Mouse (Mus musculus) liver, embryonic 14.5 days (tissue): ENCODE data around the gene Mzf1. TPM values are rescaled to one million over a fixed set of nuclear protein-coding genes. Genes with fewer than 3 reads are reported as not detected.

Experiments used
- ATAC-seq: fragments of 200-750 bp; cut with Nextera tagmentation; 2 replicates; pipeline ENCODE4 v1.8.0; 2017; ENCODE audit warnings: moderate number of reproducible peaks, mild to moderate bottlenecking, moderate library complexity; ENCODE audit not compliant: insufficient read depth
- DNase-seq, 3 experiments: peaks; one replicate each; pipeline ENCODE4 v3.0.0-alpha.2; 2012 to 2013; ENCODE audit warnings: low read depth in 3 of 3, low spot score in 3 of 3
- H3K27ac ChIP-seq: fragments of 300-500 bp; sonication (generic); 2 replicates; pipeline ENCODE4 v1.5.1; 2014; ENCODE audit warnings: moderate library complexity, mild to moderate bottlenecking, control low read depth, inconsistent platforms
- H3K27me3 ChIP-seq: fragments of 300-500 bp; sonication (generic); 2 replicates; pipeline ENCODE4 v1.6.1; 2014; ENCODE audit warnings: mild to moderate bottlenecking, low read length, moderate library complexity; ENCODE audit not compliant: control insufficient read depth, insufficient read depth
- H3K36me3 ChIP-seq: fragments of 300-500 bp; sonication (generic); replicated peaks from 2 replicates; pipeline ENCODE4 v1.6.1; 2014; ENCODE audit warnings: low read depth; ENCODE audit not compliant: control insufficient read depth, insufficient read depth
- H3K4me1 ChIP-seq, 2 experiments: fragments of 200-500 bp in 1 of 2; fragments of 300-500 bp in 1 of 2; sonication (generic) in 1 of 2; replicated peaks; 2 replicates each; pipeline ENCODE4 v1.6.1; 2012 to 2014; ENCODE audit warnings: antibody characterized with exemption in 1 of 2, inconsistent platforms in 1 of 2, low read length in 1 of 2; ENCODE audit not compliant: control insufficient read depth in 2 of 2, insufficient read depth in 2 of 2
- H3K4me2 ChIP-seq: fragments of 300-500 bp; sonication (generic); 2 replicates; pipeline ENCODE4 v1.6.1; 2014; ENCODE audit warnings: low read depth, mild to moderate bottlenecking, control low read depth, moderate library complexity
- H3K4me3 ChIP-seq, 2 experiments: fragments of 200-500 bp in 1 of 2; fragments of 300-500 bp in 1 of 2; sonication (generic) in 1 of 2; 2 replicates each; pipeline ENCODE4 v1.5.1; 2012 to 2014; ENCODE audit warnings: low read depth in 2 of 2, low read length in 2 of 2, mild to moderate bottlenecking in 2 of 2, control low read depth in 1 of 2, inconsistent platforms in 1 of 2, moderate library complexity in 1 of 2; ENCODE audit not compliant: insufficient read depth in 1 of 2
- H3K9ac ChIP-seq: fragments of 300-500 bp; sonication (generic); replicated peaks from 2 replicates; pipeline ENCODE4 v1.6.1; 2014; ENCODE audit warnings: mild to moderate bottlenecking, control low read depth, moderate library complexity
- H3K9me3 ChIP-seq: fragments of 300-500 bp; sonication (generic); 2 replicates; pipeline ENCODE4 v1.6.1; 2016; ENCODE audit warnings: low read length, mixed read lengths; ENCODE audit not compliant: control insufficient read depth
- CTCF ChIP-seq: IDR thresholded peaks from 2 replicates; pipeline ENCODE4 v1.5.1; 2016; ENCODE audit warnings: antibody characterized with exemption, low read depth, control low read depth
- EP300 ChIP-seq: IDR thresholded peaks from 2 replicates; pipeline ENCODE4 v1.6.1; 2016; ENCODE audit warnings: antibody characterized with exemption, low read depth
- WGBS: fragments of 180-500 bp; shearing (Covaris S2); extraction: QIAGEN DNeasy Blood & Tissue Kit; methylation state at CpG from one replicate; pipeline ENCODE4 v1.1.7; 2014; ENCODE audit not compliant: insufficient replicate concordance; 5-methylcytosine and 5-hydroxymethylcytosine counted together
- polyA plus RNA-seq, 2 experiments: library from polyadenylated mRNA; depleted of rRNA in 1 of 2; stranded (reverse) in 1 of 2; unstranded in 1 of 2; fragments of >200 nt; fragmentation: Nextera tagmentation in 1 of 2; extraction: Ambion mirVana in 1 of 2; gene quantifications; 2 replicates each; pipeline versions ENCODE4 v1.2.1 to v1.2.3; 2012 to 2014

The Mzf1 gene
- polyA plus RNA-seq, 2 experiments: 0.14 to 0.54 TPM

DNA sequence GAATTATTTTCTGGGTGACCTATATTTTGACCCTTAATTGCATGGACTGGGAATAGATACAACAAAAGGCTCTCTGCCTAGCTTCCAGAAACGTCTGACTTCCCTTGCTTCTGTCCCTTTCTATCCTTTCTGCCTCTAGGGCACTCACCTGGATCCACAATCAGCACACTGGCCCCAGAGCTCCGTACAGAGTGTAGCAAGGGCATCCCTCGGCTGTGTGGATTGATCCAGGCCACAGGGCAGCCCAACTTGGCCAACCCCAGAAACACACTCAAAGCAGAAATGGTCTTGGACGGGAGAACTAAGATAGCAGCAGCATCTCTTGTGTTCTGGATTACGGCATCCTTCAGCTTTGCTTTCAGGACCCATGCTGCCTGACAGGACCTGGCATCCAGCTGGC lies 57.3 kb downstream of the Mzf1 start:
- 0 out of 2 replicates have a peak overlapping the region, but pooled peaks have one; percentile 11 for H3K4me2 ChIP-seq
- 0 out of 2 replicates have a peak overlapping the region, but pooled peaks have one; percentile 13 for H3K9ac ChIP-seq
- DNase-seq (no peak), ATAC-seq (no peak)
- TF ChIP-seq EP300 (no peak), CTCF (no peak)
- H3K27ac ChIP-seq: no peak overlapping the region
- H3K9me3 ChIP-seq: no peaks in the 10 kb centered on the region
- no peaks in the 10 kb centered on the region for H3K27me3 ChIP-seq
- H3K4me3 ChIP-seq: no peak overlapping the region
- H3K36me3 ChIP-seq: no peaks in the 10 kb centered on the region
- H3K4me1 ChIP-seq: no peaks in the 10 kb centered on the region
- WGBS: 61% methylated on average over 5 of the region's 5 CpGs

DNA sequence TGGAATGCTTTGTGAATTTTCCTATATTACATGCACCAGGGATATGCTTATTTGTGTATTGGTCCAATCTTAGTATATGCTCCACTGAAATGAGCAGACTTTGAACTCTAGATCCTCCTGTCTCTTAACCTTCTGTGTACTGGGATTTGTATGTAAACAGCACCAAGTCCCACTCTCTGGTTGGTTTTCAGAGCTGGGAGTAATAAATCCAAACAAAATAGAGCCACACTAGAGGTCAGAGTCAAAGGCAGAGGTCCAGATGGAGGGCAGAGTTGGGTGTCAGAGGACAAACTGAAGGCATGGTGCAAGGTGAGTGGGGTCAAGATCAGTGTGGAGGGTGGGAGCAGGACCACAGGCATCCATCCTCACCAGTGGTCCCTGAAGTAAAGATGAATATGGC lies 58.7 kb downstream of the Mzf1 start:
- DNase-seq: no peak

DNA sequence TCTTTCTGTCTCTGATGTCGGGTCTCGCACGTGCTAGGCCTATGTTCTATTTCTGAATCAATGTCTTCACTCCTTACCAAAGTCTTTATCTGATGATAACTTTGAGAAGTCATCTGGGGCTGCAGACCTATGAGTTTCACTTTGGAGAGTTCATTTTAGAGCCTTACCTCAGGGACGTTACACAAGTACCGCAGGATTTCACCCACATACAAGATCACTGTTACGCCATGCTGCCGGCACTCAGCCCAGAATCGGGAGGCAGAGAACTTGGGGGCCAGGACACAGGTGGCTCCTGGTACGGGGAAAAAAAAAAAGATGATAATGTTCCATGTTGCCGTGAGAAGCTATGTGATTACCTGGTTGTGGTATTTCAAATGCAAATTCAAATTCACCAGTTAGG lies 61.4 kb downstream of the Mzf1 start:
- TF ChIP-seq EP300: no peak
- no peak for TF ChIP-seq CTCF
- Histone ChIP-seq H3K4me2 (no peak overlapping the region), H3K27ac (no peak overlapping the region), H3K4me3 (no peak overlapping the region), H3K27me3 (no peaks in the 10 kb centered on the region), H3K36me3 (no peaks in the 10 kb centered on the region), H3K4me1 (peaks cover 2 to 8% of the 10 kb centered on the region in 2 experiments), H3K9me3 (no peaks in the 10 kb centered on the region), H3K9ac (no peak overlapping the region)
- DNase-seq (no peak), ATAC-seq (no peak)
- 71% methylated on average over 10 of the region's 10 CpGs for WGBS

More for the DNA sequence above, 58.7 kb downstream of the Mzf1 start:
- Histone ChIP-seq H3K9me3 (no peaks in the 10 kb centered on the region), H3K27me3 (no peaks in the 10 kb centered on the region), H3K36me3 (no peaks in the 10 kb centered on the region), H3K9ac (no peak overlapping the region), H3K4me3 (no peak overlapping the region), H3K27ac (no peak overlapping the region), H3K4me1 (no peaks in the 10 kb centered on the region; a peak in 1 of 4 replicates), H3K4me2 (no peak overlapping the region)
- TF ChIP-seq EP300 (no peak), CTCF (no peak)
- no peak for ATAC-seq

Other genes starting within 250 kb of the Mzf1 start
- 1.7 and 2.6 TPM in 2 replicates for gene Zfp329, start 235.9 kb downstream of the Mzf1 start, polyA plus RNA-seq (2012; rRNA removed)
- gene Zfp329, start 235.9 kb downstream of the Mzf1 start, polyA plus RNA-seq (2014; fragmentation: Nextera tagmentation; extraction: Ambion mirVana): 1.4 and 1.5 TPM in 2 replicates
- gene Zfp110, start 220.0 kb downstream of the Mzf1 start, polyA plus RNA-seq (2012; rRNA removed): 2.7 and 4.4 TPM in 2 replicates
- 8.5 and 12.0 TPM in 2 replicates for gene Zfp110, start 220.0 kb downstream of the Mzf1 start, polyA plus RNA-seq (2014; fragmentation: Nextera tagmentation; extraction: Ambion mirVana)
- gene Zfp128, start 173.6 kb downstream of the Mzf1 start, polyA plus RNA-seq (2012; rRNA removed): 0.49 and 0.54 TPM in 2 replicates
- gene Zfp128, start 173.6 kb downstream of the Mzf1 start, polyA plus RNA-seq (2014; fragmentation: Nextera tagmentation; extraction: Ambion mirVana): 0.39 and 1.0 TPM in 2 replicates
- gene Zscan22, start 156.9 kb downstream of the Mzf1 start, polyA plus RNA-seq (2012; rRNA removed): 3.8 and 3.9 TPM in 2 replicates
- 3.9 and 5.1 TPM in 2 replicates for gene Zscan22, start 156.9 kb downstream of the Mzf1 start, polyA plus RNA-seq (2014; fragmentation: Nextera tagmentation; extraction: Ambion mirVana)
- 1,715 and 1,748 TPM in 2 replicates for gene Rps5, start 132.5 kb downstream of the Mzf1 start, polyA plus RNA-seq (2012; rRNA removed)
- gene Rps5, start 132.5 kb downstream of the Mzf1 start, polyA plus RNA-seq (2014; fragmentation: Nextera tagmentation; extraction: Ambion mirVana): 863 and 876 TPM in 2 replicates
- 0.55 TPM in 2 replicates for gene Rnf225, start 127.3 kb downstream of the Mzf1 start, polyA plus RNA-seq (2012; rRNA removed)
- gene Rnf225, start 127.3 kb downstream of the Mzf1 start, polyA plus RNA-seq (2014; fragmentation: Nextera tagmentation; extraction: Ambion mirVana): 0.09 and 0.15 TPM in 2 replicates
- gene Zfp324, start 88.9 kb downstream of the Mzf1 start, polyA plus RNA-seq (2012; rRNA removed): 1.7 and 1.8 TPM in 2 replicates
- gene Zfp324, start 88.9 kb downstream of the Mzf1 start, polyA plus RNA-seq (2014; fragmentation: Nextera tagmentation; extraction: Ambion mirVana): 2.0 and 2.4 TPM in 2 replicates
- 2.1 and 2.4 TPM in 2 replicates for gene Zfp446, start 76.9 kb downstream of the Mzf1 start, polyA plus RNA-seq (2012; rRNA removed)
- gene Zfp446, start 76.9 kb downstream of the Mzf1 start, polyA plus RNA-seq (2014; fragmentation: Nextera tagmentation; extraction: Ambion mirVana): 0.93 and 1.1 TPM in 2 replicates
- gene Slc27a5, start 56.6 kb downstream of the Mzf1 start, polyA plus RNA-seq (2012; rRNA removed): 4.9 and 7.7 TPM in 2 replicates
- 10.1 and 10.7 TPM in 2 replicates for gene Slc27a5, start 56.6 kb downstream of the Mzf1 start, polyA plus RNA-seq (2014; fragmentation: Nextera tagmentation; extraction: Ambion mirVana)
- gene Trim28, start 55.6 kb downstream of the Mzf1 start, polyA plus RNA-seq (2012; rRNA removed): 119 and 138 TPM in 2 replicates
- 93.4 and 111 TPM in 2 replicates for gene Trim28, start 55.6 kb downstream of the Mzf1 start, polyA plus RNA-seq (2014; fragmentation: Nextera tagmentation; extraction: Ambion mirVana)
- gene Zbtb45, start 44.7 kb downstream of the Mzf1 start, polyA plus RNA-seq (2012; rRNA removed): 9.8 and 10.9 TPM in 2 replicates
- 10.5 and 13.4 TPM in 2 replicates for gene Zbtb45, start 44.7 kb downstream of the Mzf1 start, polyA plus RNA-seq (2014; fragmentation: Nextera tagmentation; extraction: Ambion mirVana)
- 42.5 and 92.3 TPM in 2 replicates for gene Chmp2a, start 20.0 kb downstream of the Mzf1 start, polyA plus RNA-seq (2012; rRNA removed)
- 133 and 136 TPM in 2 replicates for gene Chmp2a, start 20.0 kb downstream of the Mzf1 start, polyA plus RNA-seq (2014; fragmentation: Nextera tagmentation; extraction: Ambion mirVana)
- gene Ube2m, start 16.5 kb downstream of the Mzf1 start, polyA plus RNA-seq (2012; rRNA removed): 89.9 and 100 TPM in 2 replicates
- gene Ube2m, start 16.5 kb downstream of the Mzf1 start, polyA plus RNA-seq (2014; fragmentation: Nextera tagmentation; extraction: Ambion mirVana): 80.7 and 92.2 TPM in 2 replicates
- gene Vmn1r85, start 40.4 kb upstream of the Mzf1 start, polyA plus RNA-seq (2012; rRNA removed): not detected in 2 replicates
- not detected in 2 replicates for gene Vmn1r85, start 40.4 kb upstream of the Mzf1 start, polyA plus RNA-seq (2014; fragmentation: Nextera tagmentation; extraction: Ambion mirVana)
- gene Vmn1r86, start 65.2 kb upstream of the Mzf1 start, polyA plus RNA-seq (2012; rRNA removed): not detected in 2 replicates
- not detected in 2 replicates for gene Vmn1r86, start 65.2 kb upstream of the Mzf1 start, polyA plus RNA-seq (2014; fragmentation: Nextera tagmentation; extraction: Ambion mirVana)
- gene Vmn1r87, start 85.4 kb upstream of the Mzf1 start, polyA plus RNA-seq (2012; rRNA removed): not detected in 2 replicates
- not detected in 2 replicates for gene Vmn1r87, start 85.4 kb upstream of the Mzf1 start, polyA plus RNA-seq (2014; fragmentation: Nextera tagmentation; extraction: Ambion mirVana)
- gene Vmn1r88, start 104.8 kb upstream of the Mzf1 start, polyA plus RNA-seq (2012; rRNA removed): not detected in 2 replicates
- 0.03 TPM in 1 of 2 replicates, not detected in the other for gene Vmn1r88, start 104.8 kb upstream of the Mzf1 start, polyA plus RNA-seq (2014; fragmentation: Nextera tagmentation; extraction: Ambion mirVana)
- gene Vmn1r89, start 158.3 kb upstream of the Mzf1 start, polyA plus RNA-seq (2012; rRNA removed): not detected in 2 replicates
- not detected in 2 replicates for gene Vmn1r89, start 158.3 kb upstream of the Mzf1 start, polyA plus RNA-seq (2014; fragmentation: Nextera tagmentation; extraction: Ambion mirVana)
- 46.1 and 70.0 TPM in 2 replicates for gene Lig1, start 222.5 kb upstream of the Mzf1 start, polyA plus RNA-seq (2012; rRNA removed)
- gene Lig1, start 222.5 kb upstream of the Mzf1 start, polyA plus RNA-seq (2014; fragmentation: Nextera tagmentation; extraction: Ambion mirVana): 117 and 133 TPM in 2 replicates
- 1.2 and 1.8 TPM in 2 replicates for gene Zswim9, start 224.0 kb upstream of the Mzf1 start, polyA plus RNA-seq (2012; rRNA removed)
- 1.7 and 2.4 TPM in 2 replicates for gene Zswim9, start 224.0 kb upstream of the Mzf1 start, polyA plus RNA-seq (2014; fragmentation: Nextera tagmentation; extraction: Ambion mirVana)